Mouse (Mus musculus) liver, postnatal 0 days (tissue): ENCODE data around the gene Acod1. TPM values are rescaled to one million over a fixed set of nuclear protein-coding genes. Genes with fewer than 3 reads are reported as not detected.

ENCODE experiments used
- ATAC-seq: fragments of 200-750 bp; cut with Nextera tagmentation; 2 replicates; pipeline ENCODE4 v1.8.0; 2017; ENCODE audit warnings: mild to moderate bottlenecking, moderate library complexity
- DNase-seq: peaks from one replicate; pipeline ENCODE4 v3.0.0-alpha.2; 2016
- H3K27ac ChIP-seq: fragments of 300-500 bp; sonication (generic); 2 replicates; pipeline ENCODE4 v1.5.1; 2014; ENCODE audit warnings: antibody characterized with exemption, moderate library complexity, mild to moderate bottlenecking, low read depth
- H3K27me3 ChIP-seq: fragments of 300-500 bp; sonication (generic); 2 replicates; pipeline ENCODE4 v1.6.1; 2014; ENCODE audit warnings: low read length, control low read depth, mixed read lengths; ENCODE audit not compliant: insufficient read depth
- H3K36me3 ChIP-seq: fragments of 300-500 bp; sonication (generic); replicated peaks from 2 replicates; pipeline ENCODE4 v1.6.1; 2014; ENCODE audit warnings: mild to moderate bottlenecking, control low read depth, low read length, moderate library complexity, mixed read lengths; ENCODE audit not compliant: insufficient read depth
- H3K4me1 ChIP-seq: fragments of 300-500 bp; sonication (generic); 2 replicates; pipeline ENCODE4 v1.6.1; 2014; ENCODE audit warnings: antibody characterized with exemption, mild to moderate bottlenecking, control low read depth; ENCODE audit not compliant: insufficient read depth
- H3K4me2 ChIP-seq: fragments of 300-500 bp; sonication (generic); 2 replicates; pipeline ENCODE4 v1.6.1; 2014; ENCODE audit warnings: low read depth, mild to moderate bottlenecking, low read length, moderate library complexity, mixed read lengths
- H3K4me3 ChIP-seq: fragments of 300-500 bp; sonication (generic); 2 replicates; pipeline ENCODE4 v1.5.1; 2014; ENCODE audit warnings: low read depth, low read length
- H3K9ac ChIP-seq: fragments of 300-500 bp; sonication (generic); replicated peaks from 2 replicates; pipeline ENCODE4 v1.6.1; 2014; ENCODE audit warnings: mild to moderate bottlenecking, moderate library complexity
- H3K9me3 ChIP-seq: fragments of 300-500 bp; sonication (generic); 2 replicates; pipeline ENCODE4 v1.6.1; 2016; ENCODE audit warnings: mild to moderate bottlenecking, control low read depth, low read length, mixed read lengths
- CTCF ChIP-seq: sonication (generic); IDR thresholded peaks from 2 replicates; pipeline ENCODE4 v1.5.1; 2016; ENCODE audit warnings: antibody characterized with exemption, low read depth
- EP300 ChIP-seq: IDR thresholded peaks from 2 replicates; pipeline ENCODE4 v1.6.1; 2016; ENCODE audit warnings: antibody characterized with exemption, low read depth, mild to moderate bottlenecking
- WGBS: fragments of 180-500 bp; shearing (Covaris S2); extraction: QIAGEN DNeasy Blood & Tissue Kit; methylation state at CpG from one replicate; pipeline ENCODE4 v1.1.7; 2014; ENCODE audit not compliant: insufficient replicate concordance; 5-methylcytosine and 5-hydroxymethylcytosine counted together
- polyA plus RNA-seq: library from polyadenylated mRNA; unstranded; fragments of >200 nt; fragmentation: Nextera tagmentation; extraction: Ambion mirVana; gene quantifications from 2 replicates; pipeline ENCODE4 v1.2.1, GENCODE M21; 2015

The Acod1 gene
- polyA plus RNA-seq, 1 experiment from 2014 or later, result not detected

DNA sequence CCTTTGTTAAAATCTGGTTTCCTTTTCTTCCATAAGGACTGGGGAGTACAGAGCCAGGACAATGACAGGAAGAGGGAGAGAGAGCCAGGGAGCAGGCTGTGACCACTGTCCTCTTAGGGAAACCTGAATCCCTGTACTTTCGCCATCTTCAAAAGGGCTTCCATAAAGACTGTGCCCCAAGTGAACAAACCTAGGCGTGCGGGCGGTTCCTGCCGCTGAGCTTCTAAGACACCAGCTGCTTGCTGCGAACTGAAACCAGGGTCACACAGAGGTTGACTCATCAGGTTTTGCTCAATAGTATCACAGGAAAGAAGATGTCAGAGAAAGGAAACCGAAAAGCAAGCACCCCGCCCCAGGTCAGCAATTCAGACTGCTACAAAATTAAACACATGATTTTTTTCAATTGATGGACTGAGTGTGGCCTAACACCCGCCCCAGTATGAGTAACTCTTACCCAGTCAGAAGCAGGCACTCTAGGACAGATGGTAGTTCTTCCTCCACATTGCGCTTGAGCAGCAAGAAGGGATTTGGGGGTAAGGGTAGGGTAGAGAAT is 13.4 kb upstream of the Acod1 start:
- peak; percentile 76 for ATAC-seq

DNA sequence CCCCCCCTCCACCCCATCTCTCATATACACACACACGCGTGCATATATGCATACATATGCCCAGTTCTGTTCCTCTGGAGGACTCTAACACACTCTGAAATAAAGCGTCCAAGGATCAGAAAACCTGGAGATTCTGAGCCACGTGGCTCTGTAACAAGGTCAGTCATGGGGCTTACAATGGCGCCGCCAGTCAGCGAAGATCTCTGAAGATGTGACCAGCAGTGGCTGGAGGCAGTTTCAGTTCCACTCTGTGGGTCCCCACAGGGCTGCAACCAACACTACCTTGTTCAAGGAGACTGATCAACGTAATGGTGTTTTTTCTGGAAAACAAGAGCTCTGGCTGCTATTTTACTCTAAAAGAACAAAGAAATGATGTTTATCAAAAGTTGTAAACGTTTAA is 12.7 kb upstream of the Acod1 start:
- H3K4me2 ChIP-seq, result peak overlapping the region; percentile 48; the same call in 1 of the 2 replicates
- H3K9me3 ChIP-seq, result no peaks in the 10 kb centered on the region
- TF ChIP-seq EP300 (no peak), CTCF (no peak)
- H3K27ac ChIP-seq, result no peak overlapping the region
- no peaks in the 10 kb centered on the region for H3K36me3 ChIP-seq
- DNase-seq (no peak), ATAC-seq (peak; percentile 34)
- no peak overlapping the region for H3K9ac ChIP-seq
- H3K27me3 ChIP-seq, result no peaks in the 10 kb centered on the region
- H3K4me3 ChIP-seq, result no peak overlapping the region
- no peaks in the 10 kb centered on the region for H3K4me1 ChIP-seq
- 70% methylated on average over 9 of the region's 9 CpGs for WGBS

More for the DNA sequence above, 13.4 kb upstream of the Acod1 start:
- H3K27ac ChIP-seq, result peak overlapping the region; percentile 12; the same call in 1 of the 2 replicates
- peak; percentile 37 for DNase-seq
- no peaks in the 10 kb centered on the region for H3K9me3 ChIP-seq
- H3K27me3 ChIP-seq, result no peaks in the 10 kb centered on the region
- H3K4me2 ChIP-seq, result peak overlapping the region; percentile 48
- 42% methylated on average over 10 of the region's 10 CpGs for WGBS
- 0 out of 2 replicates have a peak overlapping the region, but pooled peaks have one; percentile 8 for H3K4me3 ChIP-seq
- TF ChIP-seq EP300 (no peak; the same call in 1 of the 2 replicates), CTCF (no peak)
- no peaks in the 10 kb centered on the region for H3K4me1 ChIP-seq
- no peaks in the 10 kb centered on the region for H3K36me3 ChIP-seq
- H3K9ac ChIP-seq, result no peak overlapping the region

DNA sequence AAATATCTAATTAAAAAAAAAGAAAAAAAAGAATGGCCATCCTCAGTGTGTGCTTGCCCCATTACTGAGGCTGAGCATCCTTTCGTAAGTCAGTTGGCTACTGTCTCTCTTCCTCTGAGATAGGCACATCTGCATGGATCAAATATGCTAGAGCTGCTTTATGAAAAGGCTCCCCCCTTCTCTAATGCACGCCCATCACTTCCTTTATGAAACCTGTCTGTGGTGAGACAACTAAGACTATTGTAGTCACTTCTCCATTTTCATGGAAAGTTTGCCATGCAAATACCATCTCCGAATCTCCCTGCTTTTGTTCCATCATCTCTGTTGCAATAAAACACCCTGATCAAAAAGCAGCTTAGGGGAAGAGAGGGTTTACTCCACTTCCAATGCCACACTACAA is 9.8 kb upstream of the Acod1 start:
- 47% methylated on average over 3 of the region's 3 CpGs for WGBS
- ATAC-seq, result peak; percentile 23; the same call in 1 of the 2 replicates
- no peaks in the 10 kb centered on the region for H3K9me3 ChIP-seq

DNA sequence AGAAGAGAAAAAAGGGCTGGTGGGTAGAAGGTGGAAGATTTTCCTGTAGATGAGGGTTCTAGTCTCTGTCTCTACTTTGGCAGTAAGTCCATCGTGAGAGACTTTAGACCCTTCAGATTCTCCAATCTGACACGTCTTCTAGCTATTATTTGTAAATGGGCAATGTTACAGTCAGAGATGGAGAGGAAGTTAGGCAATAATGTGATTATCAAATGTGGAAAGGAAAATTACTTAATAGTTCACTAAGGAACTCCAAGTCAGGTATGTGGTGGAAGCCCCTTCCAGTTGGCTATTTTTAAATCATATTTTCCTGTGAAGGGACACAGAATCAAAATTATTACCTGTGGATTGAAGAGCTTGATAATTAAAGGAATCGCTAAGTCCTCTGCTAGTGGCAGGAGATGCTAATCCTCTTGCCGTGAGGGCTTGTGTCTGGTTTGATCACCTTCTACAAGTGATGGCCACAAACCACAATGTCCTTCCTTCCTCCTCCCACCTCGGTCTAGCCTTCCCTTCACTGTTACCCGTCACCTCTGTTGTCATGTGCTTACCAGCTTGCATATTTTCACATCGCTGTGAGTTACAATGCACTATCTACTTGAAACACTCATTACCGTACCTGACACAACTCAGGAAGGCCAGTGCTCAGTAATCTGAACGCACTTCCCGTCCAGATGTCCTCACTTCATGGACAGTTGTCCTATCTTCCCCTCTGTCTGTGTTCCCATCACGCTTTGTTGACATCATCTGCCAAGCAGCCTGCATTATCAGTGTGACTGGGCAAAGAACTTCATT is 1.7 kb downstream of the Acod1 start:
- no peaks in the 10 kb centered on the region for H3K36me3 ChIP-seq
- ATAC-seq, result peak; percentile 79
- H3K9me3 ChIP-seq, result no peaks in the 10 kb centered on the region
- no peaks in the 10 kb centered on the region for H3K4me1 ChIP-seq
- 34% methylated on average over 11 of the region's 11 CpGs for WGBS
- DNase-seq, result peak; percentile 20
- H3K27ac ChIP-seq, result peak overlapping the region; percentile 5; the same call in 1 of the 2 replicates
- no peak overlapping the region for H3K9ac ChIP-seq
- no peak overlapping the region for H3K4me3 ChIP-seq
- TF ChIP-seq EP300, result peak; percentile 87
- no peak for TF ChIP-seq CTCF
- no peaks in the 10 kb centered on the region for H3K27me3 ChIP-seq
- no peak overlapping the region for H3K4me2 ChIP-seq

More for the DNA sequence above, 9.8 kb upstream of the Acod1 start:
- no peak overlapping the region for H3K4me3 ChIP-seq
- H3K4me2 ChIP-seq, result no peak overlapping the region
- H3K9ac ChIP-seq, result no peak overlapping the region
- no peak overlapping the region for H3K27ac ChIP-seq
- TF ChIP-seq CTCF, result no peak
- TF ChIP-seq EP300, result no peak
- no peaks in the 10 kb centered on the region for H3K36me3 ChIP-seq
- no peak for DNase-seq
- H3K27me3 ChIP-seq, result no peaks in the 10 kb centered on the region
- H3K4me1 ChIP-seq, result no peaks in the 10 kb centered on the region

DNA sequence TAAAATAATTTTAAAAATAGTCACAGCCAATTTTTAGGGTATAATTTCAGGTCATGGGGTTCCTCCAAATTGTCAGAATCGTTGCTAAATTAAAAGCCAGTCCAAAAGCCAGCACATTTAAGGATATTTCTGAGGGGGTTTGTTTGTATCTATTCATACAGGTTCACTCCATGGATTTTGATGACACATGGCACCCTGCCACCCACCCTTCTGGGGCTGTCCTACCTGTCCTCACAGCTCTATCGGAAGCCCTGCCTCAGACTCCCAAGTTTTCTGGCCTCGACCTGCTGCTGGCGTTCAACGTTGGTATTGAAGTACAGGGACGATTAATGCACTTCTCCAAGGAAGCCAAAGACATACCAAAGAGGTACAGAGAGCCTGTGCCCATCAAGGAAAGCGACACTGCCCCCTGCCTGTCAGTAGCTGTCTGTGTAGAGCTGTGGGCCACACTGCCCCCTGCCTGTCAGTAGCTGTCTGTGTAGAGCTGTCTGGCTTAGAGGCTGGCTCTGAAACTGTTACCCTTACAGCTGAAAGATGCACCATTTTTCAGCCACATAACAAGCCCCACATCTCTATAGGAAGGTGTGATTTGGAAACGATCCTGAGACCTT is 4.5 kb downstream of the Acod1 start:
- no peaks in the 10 kb centered on the region for H3K9me3 ChIP-seq
- H3K27me3 ChIP-seq, result no peaks in the 10 kb centered on the region
- TF ChIP-seq CTCF, result peak; percentile 100
- no peak for TF ChIP-seq EP300
- H3K4me2 ChIP-seq, result no peak overlapping the region
- H3K4me1 ChIP-seq, result no peaks in the 10 kb centered on the region
- DNase-seq (peak; percentile 88), ATAC-seq (peak; percentile 88)
- H3K36me3 ChIP-seq, result no peaks in the 10 kb centered on the region
- H3K9ac ChIP-seq, result no peak overlapping the region
- no peak overlapping the region for H3K27ac ChIP-seq
- no peak overlapping the region for H3K4me3 ChIP-seq
- WGBS, result 26% methylated on average over 8 of the region's 8 CpGs

DNA sequence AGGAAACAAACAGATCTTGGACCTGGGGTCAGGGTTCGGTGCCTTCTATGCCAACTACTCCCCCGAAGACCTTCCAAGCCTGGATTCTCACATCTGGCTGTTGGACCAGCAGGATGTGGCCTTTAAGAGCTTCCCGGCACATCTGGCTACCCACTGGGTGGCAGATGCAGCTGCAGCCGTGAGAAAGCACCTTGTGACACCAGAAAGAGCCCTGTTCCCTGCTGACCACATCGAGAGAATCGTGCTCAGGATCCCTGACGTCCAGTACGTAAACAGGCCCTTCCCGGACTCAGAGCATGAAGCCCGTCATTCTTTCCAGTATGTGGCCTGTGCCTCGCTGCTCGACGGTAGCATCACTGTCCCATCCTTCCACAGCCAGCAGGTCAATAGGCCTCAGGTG is 8.0 kb downstream of the Acod1 start:
- H3K36me3 ChIP-seq, result no peaks in the 10 kb centered on the region
- H3K27me3 ChIP-seq, result no peaks in the 10 kb centered on the region

More for the DNA sequence above, 8.0 kb downstream of the Acod1 start:
- no peaks in the 10 kb centered on the region for H3K9me3 ChIP-seq
- TF ChIP-seq EP300 (no peak), CTCF (no peak)
- DNase-seq, result no peak
- no peaks in the 10 kb centered on the region for H3K4me1 ChIP-seq
- WGBS, result 78% methylated on average over 13 of the region's 13 CpGs
- H3K4me2 ChIP-seq, result no peak overlapping the region
- no peak overlapping the region for H3K27ac ChIP-seq
- H3K9ac ChIP-seq, result no peak overlapping the region
- H3K4me3 ChIP-seq, result no peak overlapping the region
- no peak for ATAC-seq
